Mouse (Mus musculus) heart, adult 2 months (tissue): ENCODE results near the gene Ramp2.

ENCODE experiments used
- CTCF ChIP-seq: fragments of 200-600 bp; IDR thresholded peaks from 2 replicates; pipeline ENCODE4 v1.8.1; 2022; ENCODE audit warnings: antibody characterized with exemption, mild to moderate bottlenecking, moderate library complexity
- EP300 ChIP-seq: fragments of 200-500 bp; IDR thresholded peaks from 2 replicates; pipeline ENCODE4 v1.6.1; 2011; ENCODE audit warnings: low read depth, low read length, control low read depth; ENCODE audit not compliant: insufficient read depth

- TF ChIP-seq CTCF (no peak), EP300 (no peak)
Observed at GRCm38 (mm10) chr11:101279193-101279569, 33.4 kb downstream of the Ramp2 start.
